Mouse (Mus musculus): ENCODE measurements around the gene Gns.

The Gns gene

GRCm38 (mm10) chr10:121429981-121430682, 65.2 kb downstream of the Gns start:
- no peak for DNase-seq (ENCODE audit: low read depth)

GRCm38 (mm10) chr10:121430764-121431540, 66.1 kb downstream of the Gns start:
- DNase-seq (ENCODE audit: low read depth) = no peak

GRCm38 (mm10) chr10:121432041-121432634, 67.2 kb downstream of the Gns start:
- DNase-seq (ENCODE audit: low read depth) = no peak

- no peak for DNase-seq (ENCODE audit: low read depth)
Observed at GRCm38 (mm10) chr10:121432635-121433280, 67.9 kb downstream of the Gns start.

- DNase-seq (ENCODE audit: low read depth) = no peak
Observed at GRCm38 (mm10) chr10:121434441-121435103, 69.7 kb downstream of the Gns start.

- no peak for DNase-seq (ENCODE audit: low read depth)
Observed at GRCm38 (mm10) chr10:121435546-121436257, 70.8 kb downstream of the Gns start.

GRCm38 (mm10) chr10:121436258-121436645, 71.4 kb downstream of the Gns start:
- no peak for DNase-seq (ENCODE audit: low read depth)

- DNase-seq (ENCODE audit: low read depth) = no peak
Observed at GRCm38 (mm10) chr10:121436693-121437092, 71.8 kb downstream of the Gns start.

GRCm38 (mm10) chr10:121438109-121438508, 73.2 kb downstream of the Gns start:
- DNase-seq (ENCODE audit: low read depth) = no peak

- no peak for DNase-seq (ENCODE audit: low read depth)
Observed at GRCm38 (mm10) chr10:121439310-121439731, 74.4 kb downstream of the Gns start.

GRCm38 (mm10) chr10:121443791-121444190, 78.9 kb downstream of the Gns start:
- no peak for DNase-seq (ENCODE audit: low read depth)

- no peak for DNase-seq (ENCODE audit: low read depth)
Observed at GRCm38 (mm10) chr10:121444198-121444597, 79.3 kb downstream of the Gns start.

GRCm38 (mm10) chr10:121445808-121446207, 80.9 kb downstream of the Gns start:
- no peak for DNase-seq (ENCODE audit: low read depth)

Measured in c-Kit-positive CD71-negative TER-119-negative erythroid progenitor cells, embryonic 14.5 days (primary cell).